Mouse (Mus musculus): ENCODE data around the gene Cracr2b.

GRCm38 (mm10) chr7:141437178-141438120, 23.4 kb upstream of the Cracr2b start, which contains the start of gene Slc25a22:
- TF ChIP-seq CTCF (IDR thresholded peaks at IDR 0.05; ENCODE audit: control insufficient read depth, insufficient read depth, insufficient read length) (peak; percentile 70), CEBPB (IDR thresholded peaks at IDR 0.05; ENCODE audit: low read depth) (no peak), MYOD1 (IDR thresholded peaks at IDR 0.05; ENCODE audit: control insufficient read depth, insufficient read length, low read depth) (no peak), MAX (IDR thresholded peaks at IDR 0.05) (peak; percentile 53)

All from C2C12 (cell line).